Mouse (Mus musculus) kidney, embryonic 16.5 days (tissue): ENCODE results near the gene Map4k1. TPM values are rescaled to one million over a fixed set of nuclear protein-coding genes. Genes with fewer than 3 reads are reported as not detected.

Experiments used
- ATAC-seq: fragments of 200-750 bp; cut with Nextera tagmentation; 2 replicates; pipeline ENCODE4 v1.8.0; 2017; ENCODE audit warnings: moderate TSS enrichment; ENCODE audit not compliant: low FRiP score, low TSS enrichment
- H3K27ac ChIP-seq: fragments of 300-500 bp; sonication (generic); 2 replicates; pipeline ENCODE4 v1.5.1; 2014; ENCODE audit warnings: low read length
- H3K27me3 ChIP-seq: fragments of 300-500 bp; sonication (generic); 2 replicates; pipeline ENCODE4 v1.6.1; 2014; ENCODE audit warnings: low read length, control low read depth, mixed read lengths; ENCODE audit not compliant: insufficient read depth
- H3K36me3 ChIP-seq: fragments of 300-500 bp; sonication (generic); 2 replicates; pipeline ENCODE4 v1.6.1; 2014; ENCODE audit warnings: low read length, control low read depth, mixed read lengths; ENCODE audit not compliant: insufficient read depth
- H3K4me1 ChIP-seq: fragments of 300-500 bp; sonication (generic); 2 replicates; pipeline ENCODE4 v1.6.1; 2014; ENCODE audit warnings: low read length, control low read depth, mixed read lengths; ENCODE audit not compliant: insufficient read depth
- H3K4me2 ChIP-seq: fragments of 300-500 bp; sonication (generic); replicated peaks from 2 replicates; pipeline ENCODE4 v1.6.1; 2014; ENCODE audit warnings: low read depth, low read length
- H3K4me3 ChIP-seq: fragments of 300-500 bp; sonication (generic); 2 replicates; pipeline ENCODE4 v1.5.1; 2014; ENCODE audit warnings: mild to moderate bottlenecking, low read length
- H3K9ac ChIP-seq: fragments of 300-500 bp; sonication (generic); replicated peaks from 2 replicates; pipeline ENCODE4 v1.6.1; 2014; ENCODE audit warnings: low read length
- H3K9me3 ChIP-seq: fragments of 300-500 bp; sonication (generic); 2 replicates; pipeline ENCODE4 v1.6.1; 2016; ENCODE audit warnings: low read length, control low read depth
- WGBS: fragments of 180-500 bp; shearing (Covaris S2); extraction: QIAGEN DNeasy Blood & Tissue Kit; methylation state at CpG from one replicate; pipeline ENCODE4 v1.1.7; 2014; 5-methylcytosine and 5-hydroxymethylcytosine counted together
- polyA plus RNA-seq: library from polyadenylated mRNA; unstranded; fragments of >200 nt; fragmentation: Nextera tagmentation; extraction: Ambion mirVana; gene quantifications from 2 replicates; pipeline ENCODE4 v1.2.1, GENCODE M21; 2015

Gene Map4k1
- polyA plus RNA-seq, 1 experiment from 2014 or later, result 9.7 TPM

DNA sequence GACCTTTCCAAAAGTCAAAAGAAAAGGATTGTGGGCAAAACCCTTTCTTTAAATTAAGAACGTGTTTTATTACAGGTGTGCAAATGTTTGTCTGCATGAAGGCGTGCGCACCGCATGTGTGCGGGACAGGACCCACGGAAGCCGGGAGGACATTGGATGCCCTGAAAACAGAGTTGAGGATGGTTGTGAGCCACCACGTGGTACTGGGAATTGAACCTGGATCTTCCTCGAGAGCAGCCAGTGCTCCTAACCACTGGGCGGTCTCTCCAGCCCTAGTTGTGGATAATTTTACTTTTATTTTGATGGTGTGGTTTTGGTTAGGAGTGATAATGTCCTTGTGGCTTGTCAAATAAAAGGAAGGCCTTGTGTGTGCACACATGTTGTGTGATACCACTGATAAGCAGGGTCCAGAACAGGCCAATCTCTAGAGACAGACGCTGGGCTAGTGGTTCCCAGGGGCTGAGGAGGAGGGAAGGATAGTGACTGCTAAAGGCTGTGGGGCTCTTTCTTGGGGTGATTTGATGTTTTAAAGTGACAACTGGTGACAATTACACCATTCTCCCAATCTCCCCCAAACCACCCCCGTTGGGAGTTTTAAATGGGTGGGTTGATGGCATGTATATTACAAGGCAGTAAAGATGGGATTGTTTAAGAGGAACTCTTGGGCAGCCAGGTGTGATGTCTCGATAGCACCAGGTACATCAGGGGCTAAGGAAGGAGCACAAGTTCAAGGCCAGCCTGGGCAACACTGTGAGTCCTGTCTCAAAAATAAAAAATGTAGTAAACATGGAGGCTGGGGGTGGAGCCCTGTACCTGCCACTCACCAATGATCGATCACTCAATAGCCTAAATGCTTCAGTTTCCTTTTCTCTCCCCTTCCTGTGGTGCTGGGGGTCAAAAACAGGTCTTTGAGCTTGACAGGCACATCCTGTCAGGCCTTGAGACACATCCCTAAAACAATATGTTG lies 48.1 kb downstream of the Map4k1 start:
- Histone ChIP-seq H3K4me3 (no peak overlapping the region), H3K27me3 (no peaks in the 10 kb centered on the region), H3K4me1 (no peaks in the 10 kb centered on the region), H3K27ac (no peak overlapping the region), H3K4me2 (no peak overlapping the region), H3K36me3 (no peaks in the 10 kb centered on the region), H3K9ac (no peak overlapping the region), H3K9me3 (no peaks in the 10 kb centered on the region)
- WGBS, result 87% methylated on average over 14 of the region's 14 CpGs
- no peak for ATAC-seq

DNA sequence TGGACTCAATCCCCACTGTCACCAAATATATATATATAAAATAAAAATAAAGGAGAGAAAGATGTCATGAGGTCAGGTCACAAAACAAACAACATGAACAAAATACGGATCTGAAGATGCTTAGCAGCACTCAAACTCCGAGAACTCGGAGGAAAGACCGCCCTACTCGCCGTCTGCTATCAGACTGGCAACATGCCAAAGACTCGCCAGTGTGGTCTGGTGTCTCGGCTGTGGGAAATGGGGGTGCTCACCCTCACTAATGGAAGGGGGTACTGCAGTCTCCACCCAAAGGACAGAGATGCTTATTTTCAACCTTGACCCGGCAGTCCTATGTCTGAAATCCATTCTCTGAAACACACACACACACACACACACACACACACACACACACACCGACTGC lies 49.8 kb downstream of the Map4k1 start:
- no peak overlapping the region for H3K27ac ChIP-seq
- no peaks in the 10 kb centered on the region for H3K4me1 ChIP-seq
- H3K27me3 ChIP-seq, result no peaks in the 10 kb centered on the region
- H3K4me2 ChIP-seq, result no peak overlapping the region
- H3K4me3 ChIP-seq, result no peak overlapping the region
- H3K36me3 ChIP-seq, result no peaks in the 10 kb centered on the region
- ATAC-seq, result no peak
- H3K9ac ChIP-seq, result no peak overlapping the region
- no peaks in the 10 kb centered on the region for H3K9me3 ChIP-seq
- WGBS, result 63% methylated on average over 10 of the region's 10 CpGs

DNA sequence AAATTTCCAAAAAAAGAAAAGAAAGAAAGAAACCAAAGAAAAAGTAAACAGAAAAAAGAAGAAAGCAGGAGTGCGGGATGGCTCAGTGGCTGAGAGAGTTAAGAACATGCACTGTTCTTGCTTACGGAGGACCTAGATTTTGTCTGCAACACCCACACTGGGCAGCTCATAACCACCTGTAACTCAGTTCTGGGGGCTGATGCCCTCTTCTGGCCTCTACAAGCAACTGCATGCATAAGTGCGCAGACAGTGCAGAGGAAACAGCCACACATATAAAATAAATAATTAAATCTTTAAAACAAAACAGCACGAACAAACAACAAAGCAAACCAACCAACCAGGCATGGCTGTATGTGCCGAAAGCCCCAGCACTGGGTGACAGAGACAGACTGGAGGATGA lies 50.8 kb downstream of the Map4k1 start:
- no peak overlapping the region for H3K4me2 ChIP-seq
- H3K36me3 ChIP-seq, result no peaks in the 10 kb centered on the region
- H3K27ac ChIP-seq, result no peak overlapping the region
- H3K27me3 ChIP-seq, result no peaks in the 10 kb centered on the region
- H3K4me3 ChIP-seq, result no peak overlapping the region
- 91% methylated on average over 5 of the region's 5 CpGs for WGBS
- ATAC-seq, result no peak
- H3K9ac ChIP-seq, result no peak overlapping the region
- no peaks in the 10 kb centered on the region for H3K9me3 ChIP-seq
- H3K4me1 ChIP-seq, result no peaks in the 10 kb centered on the region

DNA sequence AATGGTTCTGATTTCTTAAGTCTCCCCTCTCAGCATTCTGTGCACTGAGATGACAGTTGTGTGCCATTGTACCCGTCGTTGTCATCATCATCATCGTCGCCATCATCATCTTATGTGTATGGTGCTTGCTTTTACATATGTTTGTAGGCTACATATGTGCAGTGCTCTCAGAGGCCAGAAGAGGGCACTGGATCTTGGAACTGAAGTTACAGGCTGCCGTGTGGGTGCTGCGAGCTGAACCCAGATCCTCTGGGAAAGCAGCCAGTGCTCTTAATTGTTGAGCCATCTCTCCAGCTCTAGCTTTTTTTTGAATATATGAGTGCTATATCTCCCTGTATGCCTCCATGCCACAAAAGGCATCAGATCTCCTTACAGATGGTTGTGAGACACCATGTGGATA lies 55.4 kb downstream of the Map4k1 start:
- no peak overlapping the region for H3K27ac ChIP-seq
- H3K9ac ChIP-seq, result no peak overlapping the region
- H3K4me1 ChIP-seq, result peaks cover 5% of the 10 kb centered on the region; the same call in 1 of the 2 replicates
- H3K36me3 ChIP-seq, result no peaks in the 10 kb centered on the region
- 81% methylated on average over 6 of the region's 6 CpGs for WGBS
- H3K9me3 ChIP-seq, result no peaks in the 10 kb centered on the region
- no peaks in the 10 kb centered on the region for H3K27me3 ChIP-seq
- no peak overlapping the region for H3K4me3 ChIP-seq
- ATAC-seq, result no peak
- H3K4me2 ChIP-seq, result no peak overlapping the region

DNA sequence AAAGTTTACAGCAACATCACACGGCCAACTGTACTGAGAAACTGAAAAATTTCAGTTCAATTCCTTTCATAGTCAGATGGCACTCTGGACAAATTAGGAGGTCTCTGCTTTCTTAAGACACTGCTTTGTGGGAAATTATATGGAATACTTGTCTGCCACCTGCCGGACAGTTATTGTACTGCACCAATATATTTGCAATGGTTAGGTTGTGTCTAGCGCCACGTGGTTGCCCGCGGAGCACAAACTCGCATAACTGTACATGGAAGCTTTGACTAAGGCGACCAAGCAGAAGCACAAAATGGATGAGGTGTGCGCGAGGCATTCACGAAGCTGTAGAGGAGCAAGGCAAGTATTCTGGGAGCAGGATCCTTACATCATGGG lies 57.7 kb downstream of the Map4k1 start:
- Histone ChIP-seq H3K27ac (no peak overlapping the region), H3K27me3 (no peaks in the 10 kb centered on the region), H3K4me2 (peak overlapping the region; percentile 58), H3K9ac (peak overlapping the region; percentile 71), H3K36me3 (no peaks in the 10 kb centered on the region), H3K4me1 (peaks cover 24% of the 10 kb centered on the region), H3K9me3 (no peaks in the 10 kb centered on the region), H3K4me3 (peak overlapping the region; percentile 50)
- ATAC-seq, result peak; percentile 63
- 2% methylated on average over 11 of the region's 11 CpGs for WGBS

DNA sequence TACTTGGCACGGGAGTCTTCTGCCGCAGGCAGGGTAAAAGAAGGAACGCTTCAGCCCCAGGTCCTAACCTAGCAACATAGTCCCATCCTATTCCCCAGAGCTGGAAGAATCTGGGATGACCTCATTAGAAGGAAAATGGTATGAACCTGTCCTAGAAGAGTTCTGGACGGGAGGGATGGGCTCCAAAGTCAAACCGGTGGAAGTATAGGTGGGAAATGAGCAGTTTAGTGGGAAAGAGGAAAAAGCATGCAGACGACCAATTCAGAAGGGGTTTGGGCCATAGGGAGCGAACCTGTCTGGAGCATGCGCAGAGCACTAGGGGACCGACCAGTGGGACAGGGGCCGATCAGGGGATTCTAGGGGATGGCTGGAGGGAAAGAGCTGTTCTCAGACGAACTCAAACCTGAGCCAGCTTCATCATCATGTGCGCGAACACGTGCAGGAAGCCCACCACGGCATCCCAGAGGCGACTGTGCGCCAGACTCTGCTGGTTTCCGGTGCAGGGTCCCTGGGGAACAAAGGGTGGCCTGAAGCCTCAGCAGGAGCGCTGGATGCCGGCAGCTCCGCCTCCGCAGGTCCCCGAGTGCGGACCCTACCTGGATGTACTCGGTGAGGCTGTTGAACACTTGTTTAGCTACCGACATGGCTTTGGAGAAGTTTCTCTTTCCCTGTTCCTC lies 58.3 kb downstream of the Map4k1 start:
- peak; percentile 64 for ATAC-seq

DNA sequence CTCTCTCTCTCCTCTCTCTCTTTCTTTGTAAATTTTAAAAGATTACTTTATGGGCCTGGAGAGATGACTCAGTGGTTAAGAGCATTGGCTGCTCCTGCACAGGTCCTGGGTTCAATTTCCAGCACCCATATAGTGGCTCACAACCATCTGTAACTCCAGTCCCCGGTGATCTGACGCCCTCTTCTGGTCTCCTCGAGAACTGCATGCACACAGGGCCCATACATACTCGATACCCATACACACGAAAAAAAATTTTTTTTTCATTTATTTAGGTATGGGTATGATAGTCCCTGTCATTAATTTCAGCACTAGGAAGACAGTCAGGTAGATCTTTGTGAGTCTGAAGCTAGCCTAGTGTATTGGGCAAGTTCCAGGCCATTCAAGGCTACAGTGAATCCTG lies 59.3 kb downstream of the Map4k1 start:
- H3K9me3 ChIP-seq, result no peaks in the 10 kb centered on the region
- no peak overlapping the region for H3K4me2 ChIP-seq
- H3K9ac ChIP-seq, result no peak overlapping the region
- H3K27me3 ChIP-seq, result no peaks in the 10 kb centered on the region
- no peak overlapping the region for H3K27ac ChIP-seq
- no peak for ATAC-seq
- WGBS, result 81% methylated on average over 5 of the region's 5 CpGs
- no peak overlapping the region for H3K4me3 ChIP-seq
- peaks cover 33% of the 10 kb centered on the region for H3K4me1 ChIP-seq
- no peaks in the 10 kb centered on the region for H3K36me3 ChIP-seq

More for the DNA sequence above, 58.3 kb downstream of the Map4k1 start:
- 1% methylated on average over 26 of the region's 26 CpGs for WGBS
- Histone ChIP-seq H3K4me1 (peaks cover 29% of the 10 kb centered on the region), H3K9ac (peak overlapping the region; percentile 71), H3K9me3 (no peaks in the 10 kb centered on the region), H3K4me2 (peak overlapping the region; percentile 58), H3K4me3 (peak overlapping the region; percentile 50), H3K27me3 (no peaks in the 10 kb centered on the region), H3K27ac (no peak overlapping the region), H3K36me3 (no peaks in the 10 kb centered on the region)

DNA sequence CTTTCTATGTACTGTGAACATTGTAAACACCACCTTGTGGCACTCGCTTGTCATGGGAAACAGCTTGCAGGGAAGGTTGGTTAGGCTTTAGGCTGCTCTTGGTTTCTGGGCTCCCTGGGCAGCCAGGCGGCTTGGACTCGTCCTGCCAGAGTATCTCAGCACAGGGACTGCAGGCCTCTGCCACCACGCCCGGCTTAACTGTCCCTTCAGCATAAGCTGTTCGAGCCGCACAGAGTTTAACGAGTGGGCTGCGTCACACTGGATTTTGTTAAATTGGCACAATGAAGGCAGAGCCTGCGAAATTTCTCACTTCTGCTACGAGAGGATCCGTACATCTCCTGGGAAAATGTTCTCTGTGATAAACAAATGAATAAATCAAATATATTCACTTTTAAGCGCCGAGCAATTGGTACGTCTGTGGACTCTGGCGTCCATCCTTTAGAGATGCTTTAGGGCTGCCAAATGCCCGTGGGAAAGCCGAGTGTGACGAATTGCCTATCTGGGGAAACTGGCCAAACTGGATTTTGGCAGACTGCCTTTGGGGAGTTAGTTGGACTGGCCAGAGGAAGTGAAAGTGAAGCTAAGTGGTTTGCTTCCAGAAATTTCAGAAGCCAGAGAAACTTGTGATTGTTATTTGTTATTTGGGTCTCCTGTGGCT lies 61.3 kb downstream of the Map4k1 start:
- Histone ChIP-seq H3K27ac (peak overlapping the region; percentile 27; the same call in 1 of the 2 replicates), H3K4me1 (peaks cover 36% of the 10 kb centered on the region), H3K4me2 (peak overlapping the region; percentile 33), H3K4me3 (peak overlapping the region; percentile 8; the same call in 1 of the 2 replicates), H3K9ac (no peak overlapping the region), H3K9me3 (no peaks in the 10 kb centered on the region; the same call in 1 of the 2 replicates), H3K36me3 (no peaks in the 10 kb centered on the region), H3K27me3 (no peaks in the 10 kb centered on the region)
- no peak for ATAC-seq
- 42% methylated on average over 19 of the region's 19 CpGs for WGBS

DNA sequence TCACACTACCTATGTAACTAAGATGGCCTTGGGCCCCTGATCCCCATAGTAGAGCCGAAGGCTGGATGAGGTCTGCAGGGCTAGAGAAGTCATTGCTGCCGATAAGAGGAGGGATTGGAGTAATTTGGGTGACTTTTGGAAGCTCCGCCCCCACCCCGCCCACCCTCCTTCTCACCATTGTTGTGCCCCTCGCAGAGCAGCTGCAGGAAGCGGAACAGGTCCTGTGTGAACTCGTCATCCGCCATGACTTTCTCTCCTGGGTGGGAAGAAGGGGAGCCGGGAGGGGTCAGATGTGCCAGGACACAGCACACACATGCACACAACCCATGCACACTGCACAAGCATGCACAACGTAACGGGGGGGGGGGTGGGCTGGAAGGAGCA lies 61.8 kb downstream of the Map4k1 start:
- Histone ChIP-seq H3K4me2 (peak overlapping the region; percentile 33), H3K36me3 (no peaks in the 10 kb centered on the region), H3K4me3 (peak overlapping the region; percentile 8; the same call in 1 of the 2 replicates), H3K27me3 (no peaks in the 10 kb centered on the region), H3K27ac (no peak overlapping the region), H3K9ac (no peak overlapping the region), H3K9me3 (no peaks in the 10 kb centered on the region; the same call in 1 of the 2 replicates), H3K4me1 (peaks cover 36% of the 10 kb centered on the region)
- WGBS, result 25% methylated on average over 11 of the region's 11 CpGs
- 0 out of 2 replicates have a peak, but pooled peaks have one; percentile 44 for ATAC-seq
